Mouse (Mus musculus): ENCODE measurements around the gene Gltp.

DNA sequence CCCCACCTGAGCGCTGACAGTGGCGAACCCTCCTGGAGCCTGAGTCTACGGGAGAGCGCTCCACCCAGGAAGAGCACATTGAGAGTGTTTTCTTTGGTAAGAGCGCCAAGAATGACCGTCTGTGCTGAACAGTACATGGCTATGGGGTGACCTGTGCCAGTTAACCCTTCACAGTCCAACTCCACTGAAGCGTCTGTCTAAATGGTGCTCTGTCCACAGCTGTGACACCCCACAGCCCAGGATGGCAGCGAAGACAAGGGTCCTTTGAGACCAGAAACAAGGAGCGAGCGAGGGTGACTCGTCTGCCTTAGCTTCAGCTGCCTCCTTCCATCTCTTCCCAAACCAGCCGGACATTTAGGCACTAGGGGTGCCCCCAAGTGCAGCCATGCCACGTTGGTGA, 2.1 kb downstream of the Gltp start:
- TF ChIP-seq TAL1 (IDR thresholded peaks at IDR 0.05; ENCODE audit: low read length) (no peak), GATA1 (IDR thresholded peaks at IDR 0.05; ENCODE audit: low read length) (no peak)

Data from erythroblast, embryonic 14.5 days (primary cell).